Mouse (Mus musculus) CD4-positive, CD25-positive, alpha-beta regulatory T cell, adult 4 months (primary cell): ENCODE results near the gene Snx4. TPM values are rescaled to one million over a fixed set of nuclear protein-coding genes. Genes with fewer than 3 reads are reported as not detected.
"Not testable (repeated sequence)": the region's sequence is repeated elsewhere in the genome, so short reads cannot be mapped to it uniquely, and the experiment has no call there.

Experiments used
- ATAC-seq: one replicate; pipeline ENCODE4 v1.8.0; 2017
- polyA plus RNA-seq, 2 experiments: library from polyadenylated mRNA; unstranded; fragments of 100-300 nt; shearing (Covaris generic); gene quantifications; one replicate each; pipeline ENCODE4 v1.2.1; 2017

Gene Snx4
- 10 to 100 TPM; 87.7 to 96.3 TPM for polyA plus RNA-seq

- peak; percentile 88 for ATAC-seq
Observed at GRCm38 (mm10) chr16:33251194-33252051, at the start of gene Snx4. TSS of gene Snx4 (plus strand) at chr16:33251442.

- no peak for ATAC-seq
Observed at GRCm38 (mm10) chr16:33210812-33211211, 40.4 kb upstream of the Snx4 start.

- no peak for ATAC-seq
Observed at GRCm38 (mm10) chr16:33216313-33217003, 34.8 kb upstream of the Snx4 start.

- not testable (repeated sequence) for ATAC-seq
Observed at GRCm38 (mm10) chr16:33217553-33218085, 33.6 kb upstream of the Snx4 start.

GRCm38 (mm10) chr16:33222482-33222881 is 28.8 kb upstream of the Snx4 start:
- no peak for ATAC-seq

- no peak for ATAC-seq
Observed at GRCm38 (mm10) chr16:33224381-33224780, 26.9 kb upstream of the Snx4 start.

- ATAC-seq = no peak
Observed at GRCm38 (mm10) chr16:33234128-33234527, 17.1 kb upstream of the Snx4 start.

- ATAC-seq = no peak
Observed at GRCm38 (mm10) chr16:33236151-33236550, 15.1 kb upstream of the Snx4 start.

GRCm38 (mm10) chr16:33239305-33239704 is 11.9 kb upstream of the Snx4 start:
- no peak for ATAC-seq

GRCm38 (mm10) chr16:33242046-33242445 is 9.2 kb upstream of the Snx4 start:
- no peak for ATAC-seq

- ATAC-seq = peak; percentile 54
Observed at GRCm38 (mm10) chr16:33244136-33244691, 7.0 kb upstream of the Snx4 start.

- ATAC-seq = no peak
Observed at GRCm38 (mm10) chr16:33244933-33245470, 6.2 kb upstream of the Snx4 start.

GRCm38 (mm10) chr16:33246526-33246925 is 4.7 kb upstream of the Snx4 start:
- ATAC-seq = no peak

- no peak for ATAC-seq
Observed at GRCm38 (mm10) chr16:33247006-33247405, 4.2 kb upstream of the Snx4 start.

- peak; percentile 30 for ATAC-seq
Observed at GRCm38 (mm10) chr16:33250651-33251120, 556 bp upstream of the Snx4 start.

- no peak for ATAC-seq
Observed at GRCm38 (mm10) chr16:33255601-33256000, 4.4 kb downstream of the Snx4 start.

- ATAC-seq = no peak
Observed at GRCm38 (mm10) chr16:33258530-33258929, 7.3 kb downstream of the Snx4 start.

GRCm38 (mm10) chr16:33259824-33260223 is 8.6 kb downstream of the Snx4 start:
- ATAC-seq = no peak

- no peak for ATAC-seq
Observed at GRCm38 (mm10) chr16:33260825-33261224, 9.6 kb downstream of the Snx4 start.

GRCm38 (mm10) chr16:33261584-33262061 is 10.4 kb downstream of the Snx4 start:
- peak; percentile 76 for ATAC-seq

- peak; percentile 12 for ATAC-seq
Observed at GRCm38 (mm10) chr16:33262096-33262495, 10.9 kb downstream of the Snx4 start.

- ATAC-seq = peak; percentile 54
Observed at GRCm38 (mm10) chr16:33267616-33268253, 16.5 kb downstream of the Snx4 start.
